Mouse (Mus musculus): Measurements from ENCODE around the gene Slc50a1. TPM values are rescaled to one million over a fixed set of nuclear protein-coding genes. Genes with fewer than 3 reads are reported as not detected.

The Slc50a1 gene
- polyA plus RNA-seq, 1 experiment from 2014 or later, result 81.7 TPM

GRCm38 (mm10) chr3:89232614-89233013 lies 37.8 kb downstream of the Slc50a1 start:
- Histone ChIP-seq H3K27ac (ENCODE audit: low read length) (peak overlapping the region; percentile 77), H3K4me2 (ENCODE audit: low read depth, low read length) (peak overlapping the region; percentile 85), H3K4me3 (replicated peaks; ENCODE audit: low read length) (peak overlapping the region; percentile 12; the same call in 1 of the 2 replicates), H3K9me3 (replicated peaks; ENCODE audit: control insufficient read depth, low read length) (no peaks in the 10 kb centered on the region), H3K27me3 (ENCODE audit: control insufficient read depth, insufficient read depth, low read length) (no peaks in the 10 kb centered on the region), H3K36me3 (ENCODE audit: control insufficient read depth, insufficient read depth, low read length) (no peaks in the 10 kb centered on the region), H3K4me1 (ENCODE audit: control insufficient read depth, insufficient read depth, low read length) (peaks cover 24% of the 10 kb centered on the region), H3K9ac (ENCODE audit: low read length) (peak overlapping the region; percentile 56; the same call in 1 of the 2 replicates)
- 51% methylated on average over 6 of the region's 6 CpGs for WGBS
- peak; percentile 18; the same call in 1 of the 2 replicates for ATAC-seq (ENCODE audit: insufficient read depth, low FRiP score)

DNA sequence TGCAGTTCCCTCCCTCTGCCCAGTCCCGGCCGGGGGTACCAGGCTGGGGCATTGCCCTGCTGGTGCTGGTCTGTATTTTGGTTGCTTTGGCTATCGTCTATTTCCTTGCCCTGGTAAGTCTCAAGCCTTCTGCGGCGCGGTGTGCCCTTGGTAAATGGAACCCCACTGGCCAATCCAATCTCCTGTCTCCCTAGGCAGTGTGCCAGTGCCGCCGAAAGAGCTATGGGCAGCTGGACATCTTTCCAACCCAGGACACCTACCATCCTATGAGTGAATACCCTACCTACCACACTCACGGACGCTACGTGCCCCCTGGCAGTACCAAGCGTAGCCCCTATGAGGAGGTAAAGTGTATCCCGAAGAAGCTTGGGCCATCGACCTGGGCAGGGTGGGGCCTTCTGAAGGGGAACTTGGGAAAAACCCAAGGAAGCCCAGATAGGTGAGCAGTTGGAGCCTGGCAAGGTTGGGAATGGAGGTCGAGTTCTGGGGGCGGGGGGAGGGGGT lies 38.5 kb downstream of the Slc50a1 start:
- Histone ChIP-seq H3K27ac (ENCODE audit: low read length) (peak overlapping the region; percentile 77), H3K9ac (ENCODE audit: low read length) (peak overlapping the region; percentile 24), H3K9me3 (replicated peaks; ENCODE audit: control insufficient read depth, low read length) (no peaks in the 10 kb centered on the region), H3K27me3 (ENCODE audit: control insufficient read depth, insufficient read depth, low read length) (no peaks in the 10 kb centered on the region), H3K4me3 (replicated peaks; ENCODE audit: low read length) (peak overlapping the region; percentile 52), H3K4me2 (ENCODE audit: low read depth, low read length) (peak overlapping the region; percentile 85), H3K4me1 (ENCODE audit: control insufficient read depth, insufficient read depth, low read length) (peaks cover 30% of the 10 kb centered on the region), H3K36me3 (ENCODE audit: control insufficient read depth, insufficient read depth, low read length) (no peaks in the 10 kb centered on the region)
- WGBS, result 68% methylated on average over 16 of the region's 16 CpGs
- no peak for ATAC-seq (ENCODE audit: insufficient read depth, low FRiP score)

- WGBS, result 53% methylated on average over 7 of the region's 7 CpGs
- no peaks in the 10 kb centered on the region for H3K27me3 ChIP-seq (ENCODE audit: control insufficient read depth, insufficient read depth, low read length)
- no peaks in the 10 kb centered on the region for H3K9me3 ChIP-seq (replicated peaks; ENCODE audit: control insufficient read depth, low read length)
- peak overlapping the region; percentile 85 for H3K4me2 ChIP-seq (ENCODE audit: low read depth, low read length)
- no peaks in the 10 kb centered on the region for H3K36me3 ChIP-seq (ENCODE audit: control insufficient read depth, insufficient read depth, low read length)
- H3K9ac ChIP-seq (ENCODE audit: low read length), result peak overlapping the region; percentile 24
- no peak for ATAC-seq (ENCODE audit: insufficient read depth, low FRiP score)
- peak overlapping the region; percentile 52 for H3K4me3 ChIP-seq (replicated peaks; ENCODE audit: low read length)
- peaks cover 35% of the 10 kb centered on the region for H3K4me1 ChIP-seq (ENCODE audit: control insufficient read depth, insufficient read depth, low read length)
- peak overlapping the region; percentile 77 for H3K27ac ChIP-seq (ENCODE audit: low read length)
Observed at GRCm38 (mm10) chr3:89231345-89231744, 39.0 kb downstream of the Slc50a1 start.

- Histone ChIP-seq H3K4me3 (replicated peaks; ENCODE audit: low read length) (peak overlapping the region; percentile 52), H3K27ac (ENCODE audit: low read length) (no peak overlapping the region), H3K4me2 (ENCODE audit: low read depth, low read length) (peak overlapping the region; percentile 85), H3K9me3 (replicated peaks; ENCODE audit: control insufficient read depth, low read length) (no peaks in the 10 kb centered on the region), H3K9ac (ENCODE audit: low read length) (peak overlapping the region; percentile 20; the same call in 1 of the 2 replicates), H3K4me1 (ENCODE audit: control insufficient read depth, insufficient read depth, low read length) (peaks cover 42% of the 10 kb centered on the region), H3K36me3 (ENCODE audit: control insufficient read depth, insufficient read depth, low read length) (no peaks in the 10 kb centered on the region), H3K27me3 (ENCODE audit: control insufficient read depth, insufficient read depth, low read length) (no peaks in the 10 kb centered on the region; the same call in 1 of the 2 replicates)
- WGBS, result 70% methylated on average over 2 of the region's 2 CpGs
- no peak for ATAC-seq (ENCODE audit: insufficient read depth, low FRiP score)
Observed at GRCm38 (mm10) chr3:89230561-89230960, 39.8 kb downstream of the Slc50a1 start.

DNA sequence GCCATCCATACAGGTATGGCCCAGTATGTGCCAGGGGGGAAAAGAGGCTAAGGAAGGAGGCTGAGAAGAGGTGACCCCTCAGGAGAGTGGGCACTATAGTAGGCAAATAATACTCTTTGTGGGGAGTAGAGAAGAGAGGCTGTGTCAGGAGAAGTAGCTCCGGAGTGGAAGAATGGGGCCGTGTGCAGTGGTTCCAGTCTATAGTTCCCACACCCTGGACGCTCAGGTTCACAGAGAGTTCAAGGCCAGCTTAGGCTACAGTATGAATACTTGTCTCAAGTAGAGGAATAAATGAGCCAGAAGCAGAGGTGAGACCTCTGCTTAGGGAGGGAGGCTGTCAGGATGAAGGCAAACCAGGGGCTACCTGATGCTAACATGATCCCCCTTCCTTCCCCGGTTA lies 41.1 kb downstream of the Slc50a1 start:
- Histone ChIP-seq H3K9me3 (replicated peaks; ENCODE audit: control insufficient read depth, low read length) (no peaks in the 10 kb centered on the region), H3K36me3 (ENCODE audit: control insufficient read depth, insufficient read depth, low read length) (no peaks in the 10 kb centered on the region), H3K27me3 (ENCODE audit: control insufficient read depth, insufficient read depth, low read length) (no peaks in the 10 kb centered on the region; the same call in 1 of the 2 replicates), H3K4me3 (replicated peaks; ENCODE audit: low read length) (peak overlapping the region; percentile 52), H3K27ac (ENCODE audit: low read length) (peak overlapping the region; percentile 83), H3K9ac (ENCODE audit: low read length) (peak overlapping the region; percentile 69), H3K4me2 (ENCODE audit: low read depth, low read length) (peak overlapping the region; percentile 85), H3K4me1 (ENCODE audit: control insufficient read depth, insufficient read depth, low read length) (peaks cover 40% of the 10 kb centered on the region)
- WGBS, result 36% methylated on average over 4 of the region's 4 CpGs
- ATAC-seq (ENCODE audit: insufficient read depth, low FRiP score), result no peak

- peak within 1 kb of the TSS; percentile 83 for H3K27ac ChIP-seq (ENCODE audit: low read length)
- H3K36me3 ChIP-seq (ENCODE audit: control insufficient read depth, insufficient read depth, low read length), result no peaks in the 10 kb centered on the region
- H3K4me3 ChIP-seq (replicated peaks; ENCODE audit: low read length), result peak within 1 kb of the TSS; percentile 52
- H3K4me2 ChIP-seq (ENCODE audit: low read depth, low read length), result peak within 1 kb of the TSS; percentile 85
- no peaks in the 10 kb centered on the region; the same call in 1 of the 2 replicates for H3K27me3 ChIP-seq (ENCODE audit: control insufficient read depth, insufficient read depth, low read length)
- peak; percentile 52 for ATAC-seq (ENCODE audit: insufficient read depth, low FRiP score)
- H3K9ac ChIP-seq (ENCODE audit: low read length), result peak within 1 kb of the TSS; percentile 69
- WGBS, result 25% methylated on average over 10 of the region's 10 CpGs
- H3K4me1 ChIP-seq (ENCODE audit: control insufficient read depth, insufficient read depth, low read length), result peaks cover 36% of the 10 kb centered on the region
- no peaks in the 10 kb centered on the region for H3K9me3 ChIP-seq (replicated peaks; ENCODE audit: control insufficient read depth, low read length)
Observed at GRCm38 (mm10) chr3:89228836-89229235, 41.5 kb downstream of the Slc50a1 start, which contains the start of gene Muc1. Gene Muc1, plus strand, starts transcription at chr3:89229057.

GRCm38 (mm10) chr3:89228180-89228549 lies 42.2 kb downstream of the Slc50a1 start:
- H3K27ac ChIP-seq (ENCODE audit: low read length), result peak overlapping the region; percentile 83
- H3K27me3 ChIP-seq (ENCODE audit: control insufficient read depth, insufficient read depth, low read length), result no peaks in the 10 kb centered on the region; the same call in 1 of the 2 replicates
- peaks cover 31% of the 10 kb centered on the region for H3K4me1 ChIP-seq (ENCODE audit: control insufficient read depth, insufficient read depth, low read length)
- H3K9ac ChIP-seq (ENCODE audit: low read length), result peak overlapping the region; percentile 69
- peak; percentile 46; the same call in 1 of the 2 replicates for ATAC-seq (ENCODE audit: insufficient read depth, low FRiP score)
- under 1% methylated on average over 20 of the region's 20 CpGs for WGBS
- peak overlapping the region; percentile 52 for H3K4me3 ChIP-seq (replicated peaks; ENCODE audit: low read length)
- H3K9me3 ChIP-seq (replicated peaks; ENCODE audit: control insufficient read depth, low read length), result no peaks in the 10 kb centered on the region
- H3K36me3 ChIP-seq (ENCODE audit: control insufficient read depth, insufficient read depth, low read length), result no peaks in the 10 kb centered on the region
- peak overlapping the region; percentile 85 for H3K4me2 ChIP-seq (ENCODE audit: low read depth, low read length)

- H3K4me2 ChIP-seq (ENCODE audit: low read depth, low read length), result peak overlapping the region; percentile 85
- 4% methylated on average over 41 of the region's 41 CpGs for WGBS
- H3K9ac ChIP-seq (ENCODE audit: low read length), result peak overlapping the region; percentile 60
- peaks cover 28% of the 10 kb centered on the region for H3K4me1 ChIP-seq (ENCODE audit: control insufficient read depth, insufficient read depth, low read length)
- H3K36me3 ChIP-seq (ENCODE audit: control insufficient read depth, insufficient read depth, low read length), result no peaks in the 10 kb centered on the region
- H3K27me3 ChIP-seq (ENCODE audit: control insufficient read depth, insufficient read depth, low read length), result no peaks in the 10 kb centered on the region; the same call in 1 of the 2 replicates
- peak overlapping the region; percentile 83 for H3K27ac ChIP-seq (ENCODE audit: low read length)
- H3K9me3 ChIP-seq (replicated peaks; ENCODE audit: control insufficient read depth, low read length), result no peaks in the 10 kb centered on the region
- ATAC-seq (ENCODE audit: insufficient read depth, low FRiP score), result peak; percentile 79
- peak overlapping the region; percentile 52 for H3K4me3 ChIP-seq (replicated peaks; ENCODE audit: low read length)
Observed at GRCm38 (mm10) chr3:89227307-89228179, 42.8 kb downstream of the Slc50a1 start.

- Histone ChIP-seq H3K27me3 (ENCODE audit: control insufficient read depth, insufficient read depth, low read length) (no peaks in the 10 kb centered on the region; the same call in 1 of the 2 replicates), H3K4me2 (ENCODE audit: low read depth, low read length) (peak within 1 kb of the TSS; percentile 85), H3K9me3 (replicated peaks; ENCODE audit: control insufficient read depth, low read length) (no peaks in the 10 kb centered on the region), H3K9ac (ENCODE audit: low read length) (peak within 1 kb of the TSS; percentile 60), H3K4me1 (ENCODE audit: control insufficient read depth, insufficient read depth, low read length) (peaks cover 28% of the 10 kb centered on the region), H3K4me3 (replicated peaks; ENCODE audit: low read length) (peak within 1 kb of the TSS; percentile 52), H3K27ac (ENCODE audit: low read length) (peak within 1 kb of the TSS; percentile 83), H3K36me3 (ENCODE audit: control insufficient read depth, insufficient read depth, low read length) (no peaks in the 10 kb centered on the region)
- 3% methylated on average over 21 of the region's 21 CpGs for WGBS
- no peak for ATAC-seq (ENCODE audit: insufficient read depth, low FRiP score)
Observed at GRCm38 (mm10) chr3:89226900-89227299, 43.5 kb downstream of the Slc50a1 start, which contains the start of gene Mtx1. Gene Mtx1, minus strand, starts transcription at chr3:89227088.

All from stomach, embryonic 16.5 days (tissue).